Mouse (Mus musculus): ENCODE measurements around the gene Zfp536. TPM values are rescaled to one million over a fixed set of nuclear protein-coding genes. Genes with fewer than 3 reads are reported as not detected.

Gene Zfp536
- polyA plus RNA-seq, 1 experiment from 2014 or later = not detected

DNA sequence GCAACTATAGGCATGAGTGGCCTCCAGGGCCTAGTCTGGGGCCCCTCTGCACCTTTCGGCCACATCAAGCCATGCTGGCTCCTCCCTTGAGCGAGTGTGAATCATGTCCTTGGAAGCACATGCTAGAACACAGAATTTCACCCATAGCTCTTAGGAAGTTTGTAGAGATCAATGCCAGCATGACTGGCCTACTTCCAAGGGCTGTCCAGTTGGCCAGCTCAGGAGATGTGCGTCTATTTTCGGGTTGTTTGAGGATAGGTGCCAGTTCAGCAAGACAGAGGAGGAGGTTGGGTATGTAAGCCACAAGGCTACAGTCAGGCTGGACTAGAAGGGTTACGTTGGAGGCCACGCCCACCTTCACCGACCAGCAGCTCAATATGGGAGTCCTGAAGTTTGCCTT is 201.4 kb downstream of the Zfp536 start:
- Histone ChIP-seq H3K4me3 (ENCODE audit: inconsistent target) (no peak overlapping the region), H3K36me3 (ENCODE audit: inconsistent target) (no peaks in the 10 kb centered on the region), H3K79me2 (ENCODE audit: inconsistent target) (no peaks in the 10 kb centered on the region), H3K27ac (no peak overlapping the region)
- 96% methylated on average over 7 of the region's 7 CpGs for WGBS (ENCODE audit: missing documents)

DNA sequence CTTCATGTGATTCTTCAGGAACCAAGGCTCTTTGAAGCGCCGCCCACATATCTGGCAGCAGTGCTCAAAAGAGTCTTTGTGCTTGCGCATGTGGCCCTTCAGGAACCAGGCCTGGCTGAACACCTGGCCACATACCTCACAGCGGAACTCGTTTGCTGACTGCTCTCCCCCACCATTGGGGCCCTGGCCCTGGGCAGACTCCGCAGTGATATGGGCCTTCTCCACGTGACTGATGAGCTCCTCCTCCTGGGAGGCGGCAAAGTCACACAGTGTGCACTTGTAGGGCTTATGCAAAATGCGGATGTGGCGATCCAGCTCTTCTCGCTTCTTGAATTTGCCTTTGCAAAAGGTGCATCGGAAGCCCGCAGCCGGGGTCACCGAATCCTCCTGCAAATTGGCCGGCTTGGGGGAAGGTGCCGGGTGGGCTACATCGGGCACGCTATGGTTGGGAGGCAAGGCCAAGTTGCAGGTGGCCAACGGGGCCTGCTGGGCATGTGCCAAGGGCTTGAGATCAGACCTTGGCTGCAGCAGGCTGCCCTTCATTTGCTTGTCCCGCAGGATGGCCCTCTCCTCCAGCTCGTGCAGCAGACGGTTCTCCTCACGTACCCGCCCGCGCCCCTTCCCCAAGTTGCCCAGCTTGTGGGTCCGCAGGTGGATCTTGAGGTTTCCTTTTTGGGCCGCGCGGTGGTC is 204.5 kb downstream of the Zfp536 start:
- H3K27ac ChIP-seq = no peak overlapping the region
- 78% methylated on average over 29 of the region's 31 CpGs for WGBS (ENCODE audit: missing documents)
- H3K4me3 ChIP-seq (ENCODE audit: inconsistent target) = no peak overlapping the region
- no peaks in the 10 kb centered on the region for H3K36me3 ChIP-seq (ENCODE audit: inconsistent target)
- H3K79me2 ChIP-seq (ENCODE audit: inconsistent target) = no peaks in the 10 kb centered on the region

DNA sequence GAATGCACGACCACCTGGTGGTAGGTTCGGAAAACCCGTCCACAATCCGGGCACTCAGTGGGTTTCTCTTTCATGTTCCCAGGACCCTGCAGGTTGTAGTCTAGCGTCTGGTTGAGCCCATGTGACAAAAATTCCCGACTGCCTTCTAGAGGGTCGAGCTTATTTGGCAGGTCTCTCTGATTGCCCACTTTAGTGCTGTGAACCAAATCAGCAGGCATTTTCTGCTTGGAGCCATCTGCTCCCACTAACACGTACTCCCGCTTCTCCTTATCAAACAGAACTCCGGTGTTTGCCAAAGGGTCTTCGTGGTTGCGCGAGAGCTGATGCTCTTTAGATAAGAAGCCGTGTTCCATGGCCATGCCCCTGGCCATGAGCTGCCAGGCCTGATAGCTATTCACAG is 205.4 kb downstream of the Zfp536 start:
- H3K27ac ChIP-seq = no peak overlapping the region
- H3K4me3 ChIP-seq (ENCODE audit: inconsistent target) = no peak overlapping the region
- H3K79me2 ChIP-seq (ENCODE audit: inconsistent target) = no peaks in the 10 kb centered on the region
- H3K36me3 ChIP-seq (ENCODE audit: inconsistent target) = no peaks in the 10 kb centered on the region
- WGBS (ENCODE audit: missing documents) = 91% methylated on average over 14 of the region's 14 CpGs

DNA sequence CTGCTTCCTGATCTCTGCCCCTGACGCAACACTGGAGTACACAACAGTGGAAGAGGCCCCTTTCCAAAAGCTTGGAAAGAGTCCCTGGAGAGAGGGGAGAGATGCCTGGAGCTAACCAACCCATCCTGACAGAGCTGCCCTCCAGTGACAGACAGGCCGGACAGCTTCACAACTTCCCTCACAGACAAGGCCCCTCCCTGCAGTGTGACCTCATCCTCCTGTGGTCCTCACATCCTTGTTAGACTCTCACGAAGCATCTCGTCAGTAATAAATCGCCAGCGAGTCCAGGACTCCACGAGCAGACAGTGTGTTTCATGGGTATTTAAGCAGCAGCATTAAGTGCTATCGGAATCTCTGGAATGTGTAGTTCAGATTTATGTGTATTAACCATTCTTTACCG is 207.4 kb downstream of the Zfp536 start:
- Histone ChIP-seq H3K36me3 (ENCODE audit: inconsistent target) (no peaks in the 10 kb centered on the region), H3K79me2 (ENCODE audit: inconsistent target) (no peaks in the 10 kb centered on the region), H3K27ac (no peak overlapping the region), H3K4me3 (ENCODE audit: inconsistent target) (no peak overlapping the region)
- 75% methylated on average over 9 of the region's 9 CpGs for WGBS (ENCODE audit: missing documents)

DNA sequence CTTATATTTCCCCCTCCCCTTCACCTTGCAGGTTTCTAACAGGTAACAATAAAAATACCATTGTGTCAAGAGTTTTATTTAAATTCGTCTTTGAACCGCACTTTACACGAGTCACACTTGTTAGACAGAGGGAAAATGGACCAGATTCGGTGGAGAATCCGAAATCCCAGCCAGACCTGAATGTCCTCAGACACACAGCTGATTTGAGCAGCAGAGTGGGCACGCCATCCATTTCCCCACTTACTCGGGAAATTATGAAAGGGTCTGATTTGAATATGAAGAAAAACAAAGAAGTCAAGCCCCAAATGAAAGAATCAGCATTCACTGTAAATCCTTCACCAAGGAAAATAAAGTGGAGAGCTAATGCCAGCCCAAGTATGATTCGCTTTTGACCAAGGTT is 208.1 kb downstream of the Zfp536 start:
- Histone ChIP-seq H3K4me3 (ENCODE audit: inconsistent target) (no peak overlapping the region), H3K27ac (no peak overlapping the region), H3K36me3 (ENCODE audit: inconsistent target) (no peaks in the 10 kb centered on the region), H3K79me2 (ENCODE audit: inconsistent target) (no peaks in the 10 kb centered on the region)
- WGBS (ENCODE audit: missing documents) = 88% methylated on average over 8 of the region's 8 CpGs

DNA sequence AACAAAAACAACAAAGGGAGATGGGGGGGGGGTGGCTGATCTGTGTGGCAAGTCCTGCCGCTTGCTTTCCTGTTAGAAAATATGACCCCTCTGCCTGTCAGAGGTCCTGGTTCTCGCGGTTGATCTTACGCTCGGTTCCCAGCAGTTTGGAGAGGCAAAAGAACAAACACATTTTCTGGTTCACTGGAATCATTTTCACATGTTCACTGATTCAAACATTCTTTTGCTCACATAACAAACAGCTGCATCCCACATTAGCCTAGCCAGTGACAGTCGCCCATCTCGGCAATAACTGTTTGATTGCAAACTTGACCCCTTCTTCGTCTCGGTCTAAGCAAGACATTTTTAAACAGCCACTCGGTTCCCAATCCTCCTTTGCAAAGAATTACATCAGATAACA is 208.8 kb downstream of the Zfp536 start:
- H3K4me3 ChIP-seq (ENCODE audit: inconsistent target) = no peak overlapping the region
- H3K27ac ChIP-seq = no peak overlapping the region
- H3K36me3 ChIP-seq (ENCODE audit: inconsistent target) = no peaks in the 10 kb centered on the region
- H3K79me2 ChIP-seq (ENCODE audit: inconsistent target) = no peaks in the 10 kb centered on the region
- WGBS (ENCODE audit: missing documents) = 89% methylated on average over 10 of the region's 10 CpGs

DNA sequence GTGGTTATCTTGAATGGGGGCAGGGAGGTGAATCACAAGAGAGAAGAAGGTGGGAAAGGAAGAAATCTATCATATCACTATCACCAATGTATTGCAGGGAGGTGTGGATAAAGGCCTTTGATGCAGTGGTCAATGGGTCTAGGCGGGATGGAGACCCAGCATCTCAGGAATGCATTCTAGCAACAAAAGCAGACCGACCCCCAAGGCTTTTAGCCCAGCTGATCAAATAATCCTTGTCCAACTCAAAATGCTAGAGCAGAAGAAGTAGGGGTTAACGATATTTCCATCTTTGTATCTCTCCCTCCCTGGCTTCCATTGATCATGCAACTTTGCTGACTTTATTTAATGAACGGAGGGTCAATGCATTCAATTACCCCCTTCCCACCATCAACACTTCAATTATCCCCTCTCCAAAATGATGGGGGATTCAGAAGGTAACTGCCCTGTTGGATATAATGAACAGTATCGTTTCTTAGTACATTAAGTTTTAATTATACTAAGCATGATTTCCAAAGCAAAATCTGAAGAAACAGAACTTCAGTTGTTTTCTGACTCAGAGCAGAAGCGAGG is 209.5 kb downstream of the Zfp536 start:
- H3K79me2 ChIP-seq (ENCODE audit: inconsistent target) = no peaks in the 10 kb centered on the region
- 78% methylated on average over 6 of the region's 6 CpGs for WGBS (ENCODE audit: missing documents)
- H3K36me3 ChIP-seq (ENCODE audit: inconsistent target) = no peaks in the 10 kb centered on the region
- no peak overlapping the region for H3K4me3 ChIP-seq (ENCODE audit: inconsistent target)
- no peak overlapping the region for H3K27ac ChIP-seq

DNA sequence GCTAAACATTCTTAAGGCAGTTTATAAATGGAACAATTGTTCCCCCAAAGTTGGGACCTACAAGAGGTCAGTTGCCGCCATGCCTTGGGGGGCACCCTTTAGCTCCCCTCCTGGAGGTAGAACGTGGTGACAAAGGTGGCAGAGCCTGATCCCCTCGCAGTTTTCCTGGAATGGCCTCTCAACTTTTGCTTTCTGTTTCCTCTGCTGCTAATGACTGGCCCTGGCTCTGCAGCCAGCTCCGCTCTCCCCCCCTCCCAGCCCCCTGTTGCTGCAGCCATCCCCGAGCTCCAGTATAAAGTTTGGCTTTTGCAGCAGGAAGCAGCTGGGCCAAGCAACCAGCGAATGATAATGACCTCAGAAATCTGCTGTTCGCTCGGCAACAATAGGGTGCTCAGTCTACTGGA is 210.3 kb downstream of the Zfp536 start:
- peak overlapping the region; percentile 19; the same call in 1 of the 2 replicates for H3K4me3 ChIP-seq (ENCODE audit: inconsistent target)
- no peaks in the 10 kb centered on the region for H3K79me2 ChIP-seq (ENCODE audit: inconsistent target)
- H3K36me3 ChIP-seq (ENCODE audit: inconsistent target) = no peaks in the 10 kb centered on the region
- WGBS (ENCODE audit: missing documents) = 9% methylated on average over 8 of the region's 8 CpGs
- H3K27ac ChIP-seq = no peak overlapping the region

DNA sequence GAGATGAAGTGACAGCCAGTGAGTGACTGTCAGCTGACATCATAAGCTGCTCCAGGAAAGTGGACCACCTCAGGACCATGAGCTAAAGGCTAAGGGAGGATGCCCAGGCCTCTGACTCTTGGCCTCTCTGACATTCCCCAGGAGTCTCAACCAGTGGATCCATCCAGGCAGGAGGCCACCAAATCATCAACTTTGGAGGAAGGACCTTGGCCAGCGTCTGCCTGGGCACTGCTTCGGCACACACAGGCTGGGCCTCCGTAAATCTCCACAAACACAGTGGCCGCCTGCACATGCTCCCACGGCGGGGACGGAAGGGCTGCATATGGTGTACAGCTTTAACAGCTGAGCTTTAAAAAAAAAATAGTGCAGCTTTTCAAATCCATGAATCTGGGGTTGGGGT is 210.9 kb downstream of the Zfp536 start:
- whole genome bisulfite sequencing (ENCODE audit: missing documents) = 96% methylated on average over 7 of the region's 7 CpGs
- Histone ChIP-seq H3K27ac (no peak overlapping the region), H3K4me3 (ENCODE audit: inconsistent target) (no peak overlapping the region)

DNA sequence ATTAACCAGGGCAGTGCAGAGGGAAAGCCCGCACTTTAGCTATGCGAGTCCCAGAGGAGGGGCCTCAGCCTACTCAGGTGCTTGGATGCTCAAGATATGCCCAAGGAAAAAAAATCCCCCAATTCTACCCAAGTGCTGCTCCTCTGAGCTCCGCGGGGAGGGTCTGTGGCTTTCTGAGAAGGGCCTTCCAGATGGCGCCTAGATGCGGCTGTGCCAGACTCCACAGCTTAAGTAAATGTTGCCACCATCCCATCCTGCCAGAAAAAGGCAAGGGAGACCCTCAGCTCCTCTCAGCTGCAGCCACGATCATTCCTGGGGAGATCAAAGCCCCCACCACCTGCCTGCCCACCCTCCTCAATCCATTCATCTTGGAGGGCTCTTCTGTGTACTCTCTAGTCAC is 212.9 kb downstream of the Zfp536 start:
- WGBS (ENCODE audit: missing documents) = 93% methylated on average over 7 of the region's 7 CpGs
- Histone ChIP-seq H3K27ac (no peak overlapping the region), H3K4me3 (ENCODE audit: inconsistent target) (no peak overlapping the region), H3K36me3 (ENCODE audit: inconsistent target) (no peaks in the 10 kb centered on the region), H3K79me2 (ENCODE audit: inconsistent target) (no peaks in the 10 kb centered on the region)

More for the DNA sequence above, 210.9 kb downstream of the Zfp536 start:
- no peaks in the 10 kb centered on the region for H3K36me3 ChIP-seq (ENCODE audit: inconsistent target)
- no peaks in the 10 kb centered on the region for H3K79me2 ChIP-seq (ENCODE audit: inconsistent target)

DNA sequence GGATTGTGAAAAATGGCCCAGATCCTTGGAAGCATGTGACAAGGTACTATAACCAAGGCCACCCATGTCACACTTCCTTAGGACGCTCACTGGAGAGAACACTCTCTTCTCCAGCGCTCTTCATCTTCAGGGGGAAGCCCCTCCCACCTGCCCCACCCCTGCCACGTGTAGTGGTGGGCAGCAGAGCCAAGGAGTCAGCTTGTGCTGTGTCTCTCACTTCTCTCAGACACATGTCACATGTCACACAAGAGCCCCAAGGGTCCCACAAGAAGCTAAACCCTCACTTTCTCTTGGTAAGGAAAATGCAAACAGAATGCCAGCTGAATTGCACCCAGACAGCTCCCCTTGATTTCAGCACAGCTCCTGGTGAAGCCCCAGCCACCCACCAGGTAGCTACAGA is 213.6 kb downstream of the Zfp536 start:
- Histone ChIP-seq H3K79me2 (ENCODE audit: inconsistent target) (no peaks in the 10 kb centered on the region), H3K4me3 (ENCODE audit: inconsistent target) (no peak overlapping the region), H3K27ac (no peak overlapping the region), H3K36me3 (ENCODE audit: inconsistent target) (no peaks in the 10 kb centered on the region)
- WGBS (ENCODE audit: missing documents) = 69% methylated on average over 3 of the region's 3 CpGs

DNA sequence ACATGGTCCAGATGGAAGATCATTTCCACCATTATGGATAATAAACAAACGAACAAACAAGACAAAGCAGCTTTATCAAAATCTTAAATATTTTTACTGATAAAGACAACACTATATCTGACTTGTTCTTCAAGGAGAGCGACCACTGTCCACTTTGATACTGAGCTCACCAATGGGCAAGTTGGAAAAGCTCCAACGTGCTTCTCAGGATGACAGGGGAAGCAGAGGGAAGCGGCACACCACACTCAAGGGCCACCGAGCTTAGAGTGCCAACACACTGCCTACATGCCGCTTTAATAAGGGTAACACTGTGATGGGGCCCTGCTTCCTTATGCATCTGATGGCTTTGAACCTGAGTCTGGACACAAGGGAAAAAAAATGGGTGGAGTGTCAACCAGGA is 214.1 kb downstream of the Zfp536 start:
- Histone ChIP-seq H3K27ac (no peak overlapping the region), H3K4me3 (ENCODE audit: inconsistent target) (no peak overlapping the region), H3K79me2 (ENCODE audit: inconsistent target) (no peaks in the 10 kb centered on the region), H3K36me3 (ENCODE audit: inconsistent target) (no peaks in the 10 kb centered on the region)
- 89% methylated on average over 6 of the region's 6 CpGs for WGBS (ENCODE audit: missing documents)

DNA sequence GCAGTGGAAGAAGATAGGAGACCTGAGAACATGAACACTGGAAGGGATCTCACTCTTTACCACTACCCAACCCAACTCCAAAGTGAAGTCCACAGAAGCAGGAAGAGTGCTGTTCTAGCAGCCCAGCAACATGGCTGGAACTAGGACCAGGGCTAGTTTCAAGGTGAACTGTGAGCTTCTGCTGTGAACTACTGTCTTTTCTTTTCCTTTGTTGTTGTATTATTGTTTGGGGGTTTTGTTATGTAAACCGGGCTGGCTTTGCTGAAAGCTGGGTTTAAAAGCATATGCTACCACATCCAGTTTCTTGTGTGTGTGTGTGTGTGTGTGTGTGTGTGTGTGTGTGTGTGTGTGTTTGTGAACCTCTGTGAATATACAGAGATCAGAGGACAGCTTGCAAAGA is 216.6 kb downstream of the Zfp536 start:
- H3K4me3 ChIP-seq (ENCODE audit: inconsistent target) = no peak overlapping the region
- no peaks in the 10 kb centered on the region for H3K36me3 ChIP-seq (ENCODE audit: inconsistent target)
- whole genome bisulfite sequencing (ENCODE audit: missing documents) = 100% methylated on average over 1 of the region's 1 CpGs
- H3K79me2 ChIP-seq (ENCODE audit: inconsistent target) = no peaks in the 10 kb centered on the region
- no peak overlapping the region for H3K27ac ChIP-seq

DNA sequence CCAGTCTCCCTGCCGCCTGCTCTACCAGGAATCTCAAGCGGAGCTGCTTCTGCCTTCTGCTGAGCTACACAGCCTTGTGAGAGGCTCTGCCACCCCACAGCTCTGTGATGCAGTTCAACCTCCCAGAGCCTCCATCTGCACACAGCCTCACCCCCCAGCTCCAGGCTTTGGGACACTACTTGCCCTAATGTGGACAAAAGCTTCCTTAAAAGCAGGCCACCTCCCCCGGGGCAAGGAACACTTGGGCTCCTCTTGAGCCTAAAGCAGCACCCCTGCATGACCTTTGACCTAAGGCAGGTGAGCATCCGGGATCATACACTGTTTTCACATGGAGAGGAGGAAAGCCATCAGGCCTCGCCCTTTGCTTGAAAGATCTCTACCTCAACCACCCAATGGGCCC is 219.0 kb downstream of the Zfp536 start:
- no peak overlapping the region for H3K27ac ChIP-seq
- H3K36me3 ChIP-seq (ENCODE audit: inconsistent target) = no peaks in the 10 kb centered on the region
- 88% methylated on average over 4 of the region's 5 CpGs for WGBS (ENCODE audit: missing documents)
- H3K4me3 ChIP-seq (ENCODE audit: inconsistent target) = no peak overlapping the region
- H3K79me2 ChIP-seq (ENCODE audit: inconsistent target) = no peaks in the 10 kb centered on the region

DNA sequence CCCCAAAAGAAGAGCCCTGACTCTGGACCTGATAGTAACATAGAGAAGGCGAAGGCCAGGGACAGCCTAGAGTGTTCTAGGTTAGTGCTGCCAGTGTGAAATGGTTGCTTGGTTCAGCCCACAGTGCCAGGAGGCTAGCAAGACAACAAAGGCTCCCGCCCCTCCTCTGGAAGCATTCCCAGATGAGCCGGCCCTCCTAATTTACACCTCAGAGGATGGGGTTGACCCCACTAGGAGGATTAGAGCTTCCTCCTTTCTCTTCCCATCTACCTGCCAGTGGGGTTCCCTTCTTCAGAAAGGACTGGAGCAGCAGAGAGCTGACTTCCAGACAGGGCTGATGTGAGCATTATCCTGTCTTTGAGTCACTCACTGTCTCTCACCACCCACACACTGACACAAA is 219.8 kb downstream of the Zfp536 start:
- Histone ChIP-seq H3K79me2 (ENCODE audit: inconsistent target) (no peaks in the 10 kb centered on the region), H3K4me3 (ENCODE audit: inconsistent target) (no peak overlapping the region)
- 88% methylated on average over 3 of the region's 3 CpGs for WGBS (ENCODE audit: missing documents)

DNA sequence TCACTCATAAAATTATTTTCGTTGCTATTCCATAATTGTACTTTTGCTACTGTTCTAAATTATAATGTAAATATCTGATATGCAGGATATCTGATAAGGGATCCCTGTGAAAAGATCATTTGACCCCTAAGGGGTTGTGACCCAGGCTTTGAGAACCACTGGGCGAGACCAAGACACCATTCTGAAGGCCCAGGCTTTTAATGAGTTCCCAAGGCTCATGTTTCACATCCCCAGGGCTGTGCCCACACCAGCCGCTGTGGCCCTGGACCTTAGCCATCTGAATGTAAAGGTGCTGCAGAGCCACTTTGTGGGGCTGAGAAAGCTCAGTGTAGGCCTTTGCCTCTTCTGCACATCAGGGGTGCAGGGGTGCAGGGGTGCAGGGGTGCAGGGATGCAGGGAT is 221.1 kb downstream of the Zfp536 start:
- Histone ChIP-seq H3K27ac (no peak overlapping the region), H3K79me2 (ENCODE audit: inconsistent target) (no peaks in the 10 kb centered on the region), H3K36me3 (ENCODE audit: inconsistent target) (no peaks in the 10 kb centered on the region), H3K4me3 (ENCODE audit: inconsistent target) (no peak overlapping the region)
- WGBS (ENCODE audit: missing documents) = 83% methylated on average over 3 of the region's 3 CpGs

More for the DNA sequence above, 219.8 kb downstream of the Zfp536 start:
- Histone ChIP-seq H3K27ac (no peak overlapping the region), H3K36me3 (ENCODE audit: inconsistent target) (no peaks in the 10 kb centered on the region)
